Mouse (Mus musculus) heart, embryonic 12.5 days (tissue): ENCODE results near the gene Pon2. TPM values are rescaled to one million over a fixed set of nuclear protein-coding genes. Genes with fewer than 3 reads are reported as not detected.

Experiments
- ATAC-seq: fragments of 200-750 bp; cut with Nextera tagmentation; 2 replicates; pipeline ENCODE4 v1.8.0; 2017; ENCODE audit warnings: moderate TSS enrichment, moderate library complexity; ENCODE audit not compliant: insufficient number of reproducible peaks, low FRiP score
- H3K27ac ChIP-seq: fragments of 300-500 bp; sonication (generic); 2 replicates; pipeline ENCODE4 v1.5.1; 2016; ENCODE audit warnings: mild to moderate bottlenecking, moderate library complexity; ENCODE audit not compliant: poor library complexity, severe bottlenecking
- H3K27me3 ChIP-seq: fragments of 300-500 bp; sonication (generic); replicated peaks from 2 replicates; pipeline ENCODE4 v1.6.1; 2016; ENCODE audit warnings: mild to moderate bottlenecking, moderate library complexity
- H3K36me3 ChIP-seq: fragments of 300-500 bp; sonication (generic); 2 replicates; pipeline ENCODE4 v1.6.1; 2016; ENCODE audit warnings: mild to moderate bottlenecking, moderate library complexity
- H3K4me1 ChIP-seq: fragments of 300-500 bp; sonication (generic); replicated peaks from 2 replicates; pipeline ENCODE4 v1.6.1; 2016; ENCODE audit warnings: mild to moderate bottlenecking
- H3K4me2 ChIP-seq: fragments of 300-500 bp; sonication (generic); 2 replicates; pipeline ENCODE4 v1.6.1; 2016; ENCODE audit warnings: mild to moderate bottlenecking, moderate library complexity
- H3K4me3 ChIP-seq: fragments of 300-500 bp; sonication (generic); 2 replicates; pipeline ENCODE4 v1.5.1; 2016; ENCODE audit warnings: mild to moderate bottlenecking
- H3K9ac ChIP-seq: fragments of 300-500 bp; sonication (generic); 2 replicates; pipeline ENCODE4 v1.6.1; 2016; ENCODE audit warnings: mild to moderate bottlenecking, moderate library complexity
- H3K9me3 ChIP-seq: fragments of 300-500 bp; sonication (generic); replicated peaks from 2 replicates; pipeline ENCODE4 v1.6.1; 2016; ENCODE audit warnings: mild to moderate bottlenecking, moderate library complexity
- WGBS: fragments of 180-500 bp; shearing (Covaris S2); methylation state at CpG from one replicate; pipeline ENCODE4 v1.1.7; 2016; 5-methylcytosine and 5-hydroxymethylcytosine counted together
- polyA plus RNA-seq: library from polyadenylated mRNA; unstranded; fragments of >200 nt; fragmentation: Nextera tagmentation; extraction: Ambion mirVana; gene quantifications from 2 replicates; pipeline ENCODE4 v1.2.1, GENCODE M21; 2016

The Pon2 gene
- polyA plus RNA-seq, 1 experiment from 2014 or later: 39.9 TPM

GRCm38 (mm10) chr6:5292841-5293240, 5.4 kb downstream of the Pon2 start:
- Histone ChIP-seq H3K27me3 (no peaks in the 10 kb centered on the region), H3K36me3 (peaks cover 19% of the 10 kb centered on the region; the same call in 1 of the 2 replicates), H3K9ac (no peak overlapping the region), H3K4me2 (no peak overlapping the region), H3K4me3 (no peak overlapping the region), H3K4me1 (peaks cover 5% of the 10 kb centered on the region), H3K27ac (no peak overlapping the region), H3K9me3 (no peaks in the 10 kb centered on the region)
- 83% methylated on average over 5 of the region's 5 CpGs for WGBS
- no peak for ATAC-seq

- Histone ChIP-seq H3K27ac (no peak overlapping the region), H3K4me2 (no peak overlapping the region)
- ATAC-seq: peak; percentile 67; the same call in 1 of the 2 replicates
Observed at GRCm38 (mm10) chr6:5291450-5291849, 6.8 kb downstream of the Pon2 start.

DNA sequence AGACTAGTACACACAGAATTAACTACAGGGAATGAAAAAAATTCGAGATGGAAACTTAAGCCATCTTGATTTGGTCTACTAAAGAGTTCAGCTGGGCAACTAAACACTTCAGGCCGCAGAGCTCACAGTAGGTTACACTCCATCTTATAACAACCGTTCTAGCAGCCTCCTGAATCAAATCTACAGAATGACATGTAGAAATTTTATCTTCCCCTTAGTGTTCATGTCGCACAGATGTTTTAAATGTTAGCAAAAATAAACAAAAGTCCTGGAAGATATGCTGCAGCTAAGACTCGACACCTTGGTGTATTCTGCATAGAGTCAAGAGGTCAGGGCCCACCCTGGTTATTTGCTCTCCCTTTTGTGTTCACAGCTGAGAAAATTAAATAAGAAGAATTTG, 10.3 kb downstream of the Pon2 start:
- Histone ChIP-seq H3K9me3 (no peaks in the 10 kb centered on the region), H3K27me3 (no peaks in the 10 kb centered on the region), H3K4me3 (no peak overlapping the region), H3K9ac (no peak overlapping the region), H3K27ac (no peak overlapping the region), H3K36me3 (peaks cover 19% of the 10 kb centered on the region; the same call in 1 of the 2 replicates), H3K4me1 (peaks cover 5% of the 10 kb centered on the region), H3K4me2 (no peak overlapping the region)
- 56% methylated on average over 5 of the region's 5 CpGs for WGBS
- ATAC-seq: no peak

More at GRCm38 (mm10) chr6:5291450-5291849, 6.8 kb downstream of the Pon2 start:
- Histone ChIP-seq H3K9ac (no peak overlapping the region), H3K36me3 (peaks cover 23% of the 10 kb centered on the region; the same call in 1 of the 2 replicates), H3K9me3 (no peaks in the 10 kb centered on the region), H3K4me3 (no peak overlapping the region), H3K27me3 (no peaks in the 10 kb centered on the region), H3K4me1 (peaks cover 5% of the 10 kb centered on the region)
- WGBS: 75% methylated on average over 4 of the region's 4 CpGs

DNA sequence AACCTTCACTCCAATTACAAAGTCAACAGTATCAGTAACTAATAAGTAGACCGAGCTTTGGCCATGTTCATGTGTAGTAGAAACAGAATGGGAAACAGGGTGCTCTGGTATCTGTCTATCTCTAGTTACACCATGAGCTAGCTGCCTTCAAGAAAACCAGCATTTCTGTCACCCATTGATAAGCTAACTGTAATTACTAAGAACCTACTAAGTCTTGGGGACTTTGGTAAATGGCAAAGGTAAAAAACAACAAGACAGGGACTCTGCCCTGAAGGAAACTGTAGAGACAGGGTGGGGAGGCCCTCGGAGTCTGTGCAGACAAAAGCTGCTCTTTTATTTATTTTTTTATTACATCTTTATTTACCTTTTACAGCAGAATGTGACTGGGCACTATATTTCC, 10.9 kb downstream of the Pon2 start:
- peaks cover 5% of the 10 kb centered on the region for H3K4me1 ChIP-seq
- no peaks in the 10 kb centered on the region for H3K27me3 ChIP-seq
- no peak; the same call in 1 of the 2 replicates for ATAC-seq
- no peak overlapping the region for H3K9ac ChIP-seq
- H3K4me3 ChIP-seq: no peak overlapping the region
- WGBS: 74% methylated on average over 2 of the region's 2 CpGs
- H3K36me3 ChIP-seq: peaks cover 18% of the 10 kb centered on the region; the same call in 1 of the 2 replicates
- H3K9me3 ChIP-seq: no peaks in the 10 kb centered on the region
- no peak overlapping the region for H3K4me2 ChIP-seq
- no peak overlapping the region for H3K27ac ChIP-seq

GRCm38 (mm10) chr6:5282418-5282817, 15.8 kb downstream of the Pon2 start:
- ATAC-seq: no peak
- no peak overlapping the region for H3K4me2 ChIP-seq
- 73% methylated on average over 7 of the region's 7 CpGs for WGBS
- H3K27ac ChIP-seq: no peak overlapping the region
- H3K4me3 ChIP-seq: no peak overlapping the region
- H3K4me1 ChIP-seq: no peaks in the 10 kb centered on the region; the same call in 1 of the 2 replicates
- no peaks in the 10 kb centered on the region for H3K9me3 ChIP-seq
- H3K9ac ChIP-seq: no peak overlapping the region
- H3K27me3 ChIP-seq: no peaks in the 10 kb centered on the region
- H3K36me3 ChIP-seq: 0 out of 2 replicates have a peak, but pooled peaks cover 2% of the 10 kb centered on the region

GRCm38 (mm10) chr6:5280576-5281305, 17.5 kb downstream of the Pon2 start:
- no peak for ATAC-seq
- Histone ChIP-seq H3K9ac (no peak overlapping the region), H3K27ac (no peak overlapping the region), H3K36me3 (peaks cover 13% of the 10 kb centered on the region), H3K4me3 (no peak overlapping the region), H3K9me3 (no peaks in the 10 kb centered on the region), H3K4me2 (no peak overlapping the region), H3K27me3 (no peaks in the 10 kb centered on the region), H3K4me1 (no peaks in the 10 kb centered on the region; the same call in 1 of the 2 replicates)
- WGBS: 70% methylated on average over 6 of the region's 6 CpGs

DNA sequence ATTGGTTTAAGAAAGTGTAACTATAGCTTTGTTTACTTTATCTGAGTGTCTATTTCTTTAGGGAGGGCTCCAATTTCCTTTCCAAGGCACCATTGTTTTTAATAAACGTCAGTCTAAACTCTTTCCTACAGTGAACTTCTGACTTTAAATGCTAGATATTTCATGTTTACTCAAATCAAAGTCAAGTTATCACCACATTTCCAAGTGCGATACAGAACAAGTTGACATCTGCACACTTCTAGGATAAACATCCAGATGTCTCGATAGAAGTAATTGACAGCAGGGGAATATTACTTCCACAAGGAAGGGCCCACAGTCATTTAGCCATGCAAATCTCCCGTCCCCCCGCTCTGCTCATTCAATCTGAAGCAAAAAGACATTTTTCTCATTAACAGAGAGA, 20.3 kb downstream of the Pon2 start:
- no peak for ATAC-seq
- H3K9me3 ChIP-seq: no peaks in the 10 kb centered on the region
- WGBS: 56% methylated on average over 5 of the region's 5 CpGs

DNA sequence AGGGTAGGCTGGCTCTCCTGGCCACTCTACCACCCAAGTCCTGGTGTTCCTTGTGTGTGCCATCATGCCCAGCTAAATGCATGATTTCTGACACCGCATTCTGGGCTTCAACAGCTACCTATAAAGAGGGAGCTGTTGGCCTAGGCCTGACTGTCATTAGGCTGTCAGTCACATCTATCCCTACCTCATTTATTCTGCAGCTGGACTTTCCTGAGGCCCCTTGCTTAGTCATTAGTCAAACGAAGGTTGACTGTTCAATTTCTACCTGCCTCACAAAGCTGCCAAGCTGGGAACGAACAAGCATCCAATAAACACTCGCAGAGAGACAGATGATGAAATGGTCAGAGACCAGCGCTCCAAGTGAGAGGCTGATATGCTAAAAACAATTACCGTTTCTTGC, 28.6 kb downstream of the Pon2 start:
- Histone ChIP-seq H3K36me3 (peaks cover 37% of the 10 kb centered on the region), H3K4me2 (no peak overlapping the region), H3K9me3 (no peaks in the 10 kb centered on the region), H3K27ac (no peak overlapping the region), H3K27me3 (no peaks in the 10 kb centered on the region), H3K4me3 (no peak overlapping the region), H3K4me1 (no peaks in the 10 kb centered on the region), H3K9ac (no peak overlapping the region)
- no peak for ATAC-seq
- WGBS: 89% methylated on average over 6 of the region's 6 CpGs

More for the DNA sequence above, 20.3 kb downstream of the Pon2 start:
- Histone ChIP-seq H3K4me3 (no peak overlapping the region), H3K4me1 (no peaks in the 10 kb centered on the region; the same call in 1 of the 2 replicates), H3K27ac (no peak overlapping the region), H3K4me2 (no peak overlapping the region), H3K9ac (no peak overlapping the region), H3K27me3 (no peaks in the 10 kb centered on the region), H3K36me3 (peaks cover 21% of the 10 kb centered on the region)

DNA sequence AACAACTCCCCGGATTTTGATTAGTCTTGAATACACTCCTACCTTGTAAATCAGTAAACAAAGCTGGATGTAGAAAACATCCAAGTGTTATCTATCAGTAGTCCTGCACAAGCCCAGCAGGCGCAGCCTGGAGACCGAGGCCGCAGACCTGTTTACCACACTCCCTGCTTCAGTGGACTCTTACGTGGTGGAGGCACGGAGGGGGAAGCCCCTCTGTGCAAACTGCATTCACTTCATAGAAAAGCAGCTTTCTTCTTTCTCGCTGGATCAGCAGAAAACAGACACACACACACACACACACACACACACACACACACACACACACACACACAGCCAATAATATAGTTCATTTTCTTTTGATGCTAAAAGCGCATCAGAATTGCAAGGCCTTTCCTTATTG, 33.5 kb downstream of the Pon2 start:
- no peaks in the 10 kb centered on the region for H3K4me1 ChIP-seq
- no peak for ATAC-seq
- H3K4me2 ChIP-seq: no peak overlapping the region
- H3K27me3 ChIP-seq: no peaks in the 10 kb centered on the region
- peaks cover 20% of the 10 kb centered on the region for H3K36me3 ChIP-seq
- no peak overlapping the region for H3K4me3 ChIP-seq
- 76% methylated on average over 8 of the region's 8 CpGs for WGBS
- no peak overlapping the region for H3K9ac ChIP-seq
- no peak overlapping the region for H3K27ac ChIP-seq
- no peaks in the 10 kb centered on the region for H3K9me3 ChIP-seq

DNA sequence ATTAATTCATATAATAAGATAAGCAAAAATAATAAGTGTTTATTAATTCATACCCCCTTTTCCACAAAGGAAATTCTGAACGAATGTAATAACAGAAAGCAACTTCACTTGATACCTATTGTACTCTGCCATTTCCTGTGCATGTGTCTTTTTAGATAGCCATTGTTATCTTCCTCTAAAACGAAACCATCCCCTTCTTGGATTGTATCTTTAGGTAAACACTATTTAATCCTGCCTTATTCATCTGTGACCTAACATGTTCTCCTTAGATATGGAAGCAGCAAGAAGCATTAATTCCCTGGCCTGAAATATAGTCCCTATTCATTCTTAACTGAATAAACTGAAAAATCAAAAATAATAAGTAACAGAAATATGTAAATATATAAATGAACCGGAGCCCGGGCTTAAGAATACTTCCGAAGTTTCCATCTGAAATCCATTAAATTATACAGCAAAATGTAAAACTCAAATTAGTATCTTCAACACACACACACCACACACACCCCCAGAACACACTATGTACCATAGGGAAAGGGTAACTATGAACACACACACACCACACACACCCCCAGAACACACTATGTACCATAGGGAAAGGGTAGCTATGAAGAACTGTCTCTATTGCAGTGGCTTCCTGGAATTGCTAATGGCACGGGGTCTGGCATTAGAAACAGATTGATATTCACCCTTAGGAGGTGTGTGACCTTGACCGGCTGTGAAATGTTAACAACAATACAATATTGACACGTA, 34.8 kb downstream of the Pon2 start:
- H3K9me3 ChIP-seq: no peaks in the 10 kb centered on the region
- H3K4me3 ChIP-seq: no peak overlapping the region
- peaks cover 14% of the 10 kb centered on the region for H3K36me3 ChIP-seq
- H3K9ac ChIP-seq: no peak overlapping the region
- 75% methylated on average over 8 of the region's 8 CpGs for WGBS
- H3K27me3 ChIP-seq: no peaks in the 10 kb centered on the region
- no peaks in the 10 kb centered on the region for H3K4me1 ChIP-seq
- ATAC-seq: no peak
- H3K4me2 ChIP-seq: no peak overlapping the region
- no peak overlapping the region for H3K27ac ChIP-seq
